Mouse (Mus musculus): ENCODE measurements around the gene Upb1.
"Not testable (repeated sequence)": the region's sequence is repeated elsewhere in the genome, so short reads cannot be mapped to it uniquely, and the experiment has no call there.

Upb1 gene

GRCm38 (mm10) chr10:75400958-75401357 lies at the start of gene Upb1:
Upb1 (plus strand) TSS chr10:75401115.
- no peak for DNase-seq

GRCm38 (mm10) chr10:75352541-75352940 lies 48.4 kb upstream of the Upb1 start:
- DNase-seq: no peak

- not testable (repeated sequence) for DNase-seq
Observed at GRCm38 (mm10) chr10:75353838-75354241, 47.1 kb upstream of the Upb1 start.

GRCm38 (mm10) chr10:75355341-75355740 lies 45.6 kb upstream of the Upb1 start:
- no peak for DNase-seq

GRCm38 (mm10) chr10:75364214-75364690 lies 36.7 kb upstream of the Upb1 start:
- DNase-seq: not testable (repeated sequence)

GRCm38 (mm10) chr10:75364796-75365195 lies 36.1 kb upstream of the Upb1 start:
- DNase-seq: no peak

GRCm38 (mm10) chr10:75365231-75365633 lies 35.7 kb upstream of the Upb1 start:
- no peak for DNase-seq

GRCm38 (mm10) chr10:75373655-75374351 lies 27.1 kb upstream of the Upb1 start:
- DNase-seq: peak; percentile 4

- DNase-seq: no peak
Observed at GRCm38 (mm10) chr10:75378688-75379087, 22.2 kb upstream of the Upb1 start.

- DNase-seq: no peak
Observed at GRCm38 (mm10) chr10:75390156-75390555, 10.8 kb upstream of the Upb1 start.

- DNase-seq: no peak
Observed at GRCm38 (mm10) chr10:75390832-75391231, 10.1 kb upstream of the Upb1 start.

GRCm38 (mm10) chr10:75394796-75395195 lies 6.1 kb upstream of the Upb1 start:
- no peak for DNase-seq

GRCm38 (mm10) chr10:75396966-75397365 lies 3.9 kb upstream of the Upb1 start:
- DNase-seq: no peak

- DNase-seq: no peak
Observed at GRCm38 (mm10) chr10:75405916-75406315, 5.0 kb downstream of the Upb1 start.

- no peak for DNase-seq
Observed at GRCm38 (mm10) chr10:75406755-75407154, 5.8 kb downstream of the Upb1 start.

GRCm38 (mm10) chr10:75407741-75408140 lies 6.8 kb downstream of the Upb1 start:
- DNase-seq: no peak

- DNase-seq: not testable (repeated sequence)
Observed at GRCm38 (mm10) chr10:75411343-75412113, 10.6 kb downstream of the Upb1 start.

GRCm38 (mm10) chr10:75412114-75413103 lies 11.5 kb downstream of the Upb1 start:
- no peak for DNase-seq

- DNase-seq: no peak
Observed at GRCm38 (mm10) chr10:75414925-75415324, 14.0 kb downstream of the Upb1 start.

GRCm38 (mm10) chr10:75417363-75418042 lies 16.6 kb downstream of the Upb1 start:
- DNase-seq: no peak

GRCm38 (mm10) chr10:75418747-75419146 lies 17.8 kb downstream of the Upb1 start:
- DNase-seq: no peak

- no peak for DNase-seq
Observed at GRCm38 (mm10) chr10:75424498-75424901, 23.6 kb downstream of the Upb1 start.
